Mouse (Mus musculus): ENCODE measurements at regions not wholly inside any gene's neighbourhood (a gene's known extent, or its start where the extent isn't known, plus 50 kb on each side); places are given as distances from the start of the nearest gene placed in this dataset.
A peak's percentile ranks its signal among the peaks of the same experiment; 100 is the strongest.

DNA sequence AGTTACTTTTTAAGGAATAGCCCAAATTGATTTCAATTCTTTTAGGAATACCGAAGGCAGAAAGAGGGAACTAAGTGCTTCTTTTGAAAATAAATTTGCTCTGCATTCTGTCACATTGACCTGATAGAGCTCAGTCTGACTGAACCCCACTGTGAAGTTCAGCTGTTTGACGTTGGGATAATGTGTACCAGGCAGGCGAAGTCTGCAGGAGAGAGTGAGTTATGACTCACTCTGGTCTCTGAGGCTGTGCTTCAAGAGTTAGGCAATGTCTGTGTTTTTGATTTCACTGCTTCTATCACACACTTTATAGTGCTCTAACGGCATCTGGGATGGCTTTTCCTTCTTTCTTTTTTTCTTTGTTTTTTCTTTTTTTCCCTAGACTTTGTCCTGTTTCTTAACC is 283.5 kb downstream of the Naf1 start:
- no peak for DNase-seq (ENCODE audit: low read depth)

DNA sequence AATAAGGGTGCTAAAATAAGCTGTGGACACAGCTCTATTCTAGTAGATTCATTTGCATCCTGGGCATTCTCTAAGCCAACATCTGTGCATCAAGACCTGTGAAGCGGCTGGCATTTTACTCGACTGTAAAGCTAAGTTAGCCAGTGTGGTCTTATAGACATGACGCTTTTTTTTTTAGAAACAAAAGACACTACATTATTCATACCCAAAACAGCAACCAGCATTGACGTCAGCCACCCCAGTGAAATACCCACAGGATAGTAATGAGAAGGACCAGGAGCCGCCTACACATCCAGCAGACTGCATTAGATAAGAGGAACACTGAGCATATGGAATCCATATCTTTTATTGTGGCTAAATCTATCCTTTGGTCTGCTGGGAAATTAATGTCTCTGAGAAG is 321.7 kb downstream of the Naf1 start:
- no peak for DNase-seq (ENCODE audit: low read depth)

DNA sequence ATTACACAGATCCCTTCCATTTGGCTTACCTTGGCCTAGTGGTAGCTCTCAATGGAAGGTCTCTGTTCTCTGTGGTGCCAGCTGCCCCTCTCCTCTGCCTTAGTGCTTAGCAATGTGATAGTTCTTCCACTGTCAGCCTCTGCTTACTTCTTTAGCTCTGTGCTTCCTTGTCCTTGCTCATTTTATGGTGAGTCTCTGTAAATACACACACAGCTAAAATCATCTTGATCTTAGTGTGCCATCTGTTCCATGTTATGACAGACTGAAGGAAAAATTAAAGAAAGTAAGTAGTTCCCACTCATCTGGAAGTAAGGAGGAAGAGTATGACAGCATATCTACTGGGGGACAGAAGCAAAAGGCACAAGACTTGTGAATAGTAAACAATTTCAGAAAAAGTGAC is 324.4 kb upstream of the Nat3 start:
- no peak for DNase-seq (ENCODE audit: low read depth)

DNA sequence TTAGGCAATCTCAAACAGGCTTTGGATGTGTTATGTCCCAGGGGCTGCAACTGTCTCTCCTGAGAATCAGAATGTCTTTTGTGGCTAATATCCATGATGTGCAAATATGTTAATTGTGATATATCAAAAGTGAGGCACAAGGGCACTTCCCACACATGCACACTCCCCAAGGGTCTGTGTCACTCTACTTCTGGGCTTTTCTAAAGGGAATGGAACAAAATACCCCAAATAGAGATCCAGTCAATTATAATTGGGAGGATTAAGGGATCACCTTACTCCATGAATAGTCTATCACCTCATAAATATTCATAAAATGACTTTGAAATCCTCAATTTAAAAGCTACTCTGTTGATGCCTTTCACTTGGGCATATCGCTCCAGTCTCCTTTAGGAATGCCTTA is 317.6 kb upstream of the Nat3 start:
- no peak for DNase-seq (ENCODE audit: low read depth)

DNA sequence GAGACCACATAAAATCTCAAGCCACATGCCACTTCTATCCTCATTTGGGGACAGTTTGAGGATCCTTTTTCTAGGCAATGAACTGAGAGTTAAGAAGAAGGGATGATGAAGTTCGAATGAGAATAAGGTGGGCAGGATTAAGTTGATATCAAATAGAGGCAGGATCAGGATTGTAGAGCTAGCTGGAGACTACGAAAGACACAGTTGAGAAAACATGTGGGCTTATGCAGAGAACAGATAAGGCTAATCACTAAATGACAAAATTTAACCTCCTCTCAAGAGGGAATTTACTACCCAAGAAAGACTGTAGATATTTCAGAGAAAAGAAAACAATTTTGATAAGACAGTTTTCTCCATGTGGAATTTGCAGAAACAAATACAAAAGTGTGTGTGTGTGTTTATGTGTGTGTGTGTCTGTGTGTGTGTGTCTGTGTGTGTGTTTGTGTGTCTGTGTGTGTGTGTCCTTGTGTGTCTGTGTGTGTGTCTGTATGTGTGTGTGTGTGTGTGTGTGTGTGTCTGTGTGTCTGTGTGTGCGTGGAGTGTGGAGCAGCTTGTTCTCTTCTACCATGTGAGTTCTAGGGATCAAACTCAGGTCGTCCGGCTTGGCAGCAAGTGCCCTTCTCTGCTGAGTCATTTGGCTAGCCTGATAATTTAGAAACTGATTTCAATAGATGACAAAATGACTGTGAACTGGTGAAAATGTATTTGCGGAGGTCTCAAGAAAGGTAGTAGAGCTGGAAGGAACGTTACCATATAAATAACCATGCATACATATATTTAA is 291.5 kb upstream of the Nat3 start:
- DNase-seq (ENCODE audit: low read depth) = no peak

DNA sequence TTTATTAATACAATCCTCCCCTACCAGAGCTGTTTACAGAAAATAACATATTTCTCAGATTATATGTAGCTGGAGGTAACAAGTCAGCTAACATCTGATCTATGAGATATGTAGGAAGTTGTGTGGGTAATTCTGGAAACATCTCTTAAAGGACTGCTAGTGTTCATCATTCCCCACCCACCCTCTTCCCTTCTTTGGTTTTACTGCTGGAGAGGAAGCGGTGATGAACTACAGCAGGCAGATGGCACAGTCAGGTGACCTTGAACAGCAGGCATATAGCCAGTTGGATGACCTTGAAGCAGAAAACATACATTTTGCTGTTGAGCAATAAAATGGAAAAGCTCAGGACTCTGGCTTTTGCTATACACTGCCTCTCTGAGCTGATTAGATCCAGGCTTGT is 284.7 kb upstream of the Nat3 start:
- DNase-seq (ENCODE audit: low read depth) = peak; percentile 15

DNA sequence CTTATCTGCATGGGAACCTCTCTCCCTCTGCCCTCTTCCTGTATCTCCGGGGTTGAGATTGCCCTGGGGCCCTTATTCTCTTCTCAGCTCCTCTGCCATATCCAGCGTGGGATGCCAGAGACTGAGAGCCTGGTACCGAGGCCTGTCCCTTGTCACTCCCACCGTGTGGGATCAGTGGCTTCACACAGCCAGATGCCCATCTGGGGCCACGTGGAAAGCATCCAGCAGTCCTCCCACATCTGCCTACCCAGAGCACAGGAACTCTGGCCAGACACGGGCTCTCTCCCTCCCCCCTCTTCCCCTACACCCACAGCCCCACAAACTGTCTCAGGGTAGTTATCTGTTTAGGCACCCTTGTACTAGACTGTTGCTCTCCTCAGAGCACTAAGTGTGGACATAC is 244.9 kb upstream of the Nat3 start:
- no peak for DNase-seq (ENCODE audit: low read depth)

DNA sequence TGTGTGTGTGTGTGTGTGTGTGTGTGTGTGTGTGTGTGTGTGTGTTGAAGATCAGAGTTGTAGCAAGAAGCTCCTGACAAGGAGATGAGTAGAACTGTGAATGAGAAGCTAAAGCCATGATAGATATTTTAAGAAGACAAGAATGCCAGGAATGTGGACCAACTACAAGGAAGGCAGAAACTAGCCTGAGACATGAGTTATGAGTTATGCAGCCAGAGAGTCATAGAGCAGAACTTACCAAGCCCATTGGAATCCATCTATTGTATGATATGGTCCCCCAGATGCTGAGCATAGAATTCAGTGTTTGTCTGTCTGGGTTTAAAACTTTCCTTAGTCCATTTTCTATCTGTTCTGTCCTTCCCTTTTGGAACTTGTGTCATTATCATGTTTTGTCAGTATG is 244.2 kb upstream of the Nat3 start:
- DNase-seq (ENCODE audit: low read depth) = no peak

DNA sequence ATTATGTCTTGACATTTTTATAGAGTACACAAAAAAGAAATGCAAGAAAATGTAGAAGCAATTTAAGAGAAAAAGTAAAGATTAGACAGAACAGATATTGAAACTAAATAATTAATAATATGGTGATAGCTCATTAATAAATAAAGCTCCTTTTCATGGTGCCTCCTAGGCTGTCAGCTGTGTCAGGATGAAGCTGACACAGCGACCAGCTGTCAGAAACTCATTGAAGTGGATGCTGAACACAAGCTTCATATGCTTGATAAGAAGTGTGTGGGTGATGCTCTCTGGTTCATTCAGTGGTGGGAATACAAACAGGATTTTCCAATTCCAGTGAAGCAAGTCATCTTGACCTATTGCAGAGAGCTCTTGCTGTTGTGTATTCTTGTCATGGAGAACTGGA is 213.2 kb upstream of the Nat3 start:
- no peak for DNase-seq (ENCODE audit: low read depth)

DNA sequence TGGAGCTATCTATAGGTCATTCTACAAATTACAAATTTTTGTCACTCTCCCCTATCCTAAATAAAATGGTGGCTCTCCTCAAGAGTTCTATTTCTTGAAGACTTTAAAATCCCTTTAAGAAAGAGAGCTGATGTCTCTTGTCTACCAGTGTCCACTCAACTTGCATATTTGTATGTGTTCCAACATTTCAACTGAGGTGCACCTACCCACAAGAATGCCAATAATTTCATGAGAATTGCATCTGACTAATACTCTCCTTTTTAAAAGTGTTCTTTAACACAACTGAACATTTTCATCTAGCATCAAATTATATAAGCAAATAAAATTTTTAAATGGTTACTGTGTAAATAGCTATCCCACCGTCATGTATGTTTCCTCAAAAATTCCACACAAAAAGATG is 206.3 kb upstream of the Nat3 start:
- DNase-seq (ENCODE audit: low read depth) = no peak

DNA sequence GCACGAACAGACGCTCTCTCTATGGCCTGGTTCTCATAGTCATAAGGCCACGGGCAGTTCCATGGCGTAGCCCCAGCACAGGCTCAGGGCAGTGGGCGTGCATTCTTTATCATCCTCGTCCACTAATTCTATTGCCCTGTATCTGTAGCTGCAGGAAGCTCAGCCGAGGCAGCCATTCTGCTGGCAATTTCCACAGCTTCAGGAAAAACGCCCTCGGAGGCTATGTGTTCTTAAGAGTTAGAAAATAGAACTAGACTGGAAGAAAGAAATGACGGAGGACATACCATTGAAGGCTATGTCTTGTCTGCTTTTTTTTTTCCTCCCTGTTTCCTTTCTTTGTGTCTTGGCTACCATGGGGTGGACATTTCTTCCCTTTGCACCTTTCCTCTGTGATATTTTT is 205.0 kb upstream of the Nat3 start:
- no peak for DNase-seq (ENCODE audit: low read depth)

DNA sequence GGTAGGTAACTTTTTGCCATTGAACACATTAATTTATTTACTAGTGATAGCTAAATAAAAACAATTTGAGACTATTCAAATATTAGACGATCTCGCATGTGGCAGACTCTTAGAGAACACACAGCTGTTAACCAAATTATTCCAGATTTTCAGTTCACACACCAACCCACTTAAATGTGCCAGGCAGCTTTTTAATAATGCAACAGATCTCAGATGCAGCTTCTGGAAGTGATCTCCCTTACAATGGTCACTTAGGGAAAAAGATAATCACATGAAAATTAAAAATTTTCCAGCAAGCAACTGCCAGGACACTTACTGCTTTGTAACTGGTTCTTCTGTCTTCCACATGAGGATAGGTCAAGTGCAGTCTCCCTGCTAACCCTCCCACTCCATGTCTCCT is 203.1 kb upstream of the Nat3 start:
- no peak for DNase-seq (ENCODE audit: low read depth)

DNA sequence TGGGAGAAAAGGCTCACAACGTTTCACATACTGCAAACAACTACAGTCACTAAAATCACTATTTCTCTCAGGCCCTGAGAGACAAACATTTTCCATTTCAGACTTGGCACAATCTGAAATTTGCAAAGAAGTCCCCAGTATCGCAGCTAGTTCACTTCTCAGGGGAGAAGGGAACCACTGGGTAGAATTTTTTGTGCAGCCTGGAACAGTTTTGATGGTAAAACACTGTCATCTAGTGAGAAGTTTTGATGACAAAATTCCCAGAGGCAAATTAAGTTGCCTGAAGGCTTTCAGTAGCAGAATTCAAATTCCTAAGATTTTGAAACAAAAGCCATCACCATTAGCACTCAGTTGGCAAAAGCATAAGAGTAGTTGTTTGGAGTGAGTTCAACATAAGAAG is 195.2 kb upstream of the Nat3 start:
- DNase-seq (ENCODE audit: low read depth) = no peak

DNA sequence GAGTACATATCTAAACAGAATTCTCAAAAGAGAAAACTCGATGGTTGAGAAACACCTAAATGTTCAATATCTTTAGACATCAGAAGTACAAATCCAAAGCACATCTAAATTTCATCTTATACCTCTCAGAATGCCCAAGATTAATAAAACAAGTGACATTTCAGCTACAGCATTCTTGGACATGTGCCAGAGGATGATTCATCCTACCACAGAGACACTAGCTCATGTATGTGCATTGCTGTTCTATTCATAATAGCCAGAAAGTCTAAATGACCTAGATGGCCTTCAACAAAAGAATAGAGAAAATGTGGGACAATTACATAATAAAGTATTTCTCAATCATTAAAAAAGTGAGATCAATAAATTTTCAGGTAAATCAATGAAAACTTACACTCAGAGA is 146.6 kb upstream of the Nat3 start:
- DNase-seq (ENCODE audit: low read depth) = peak; percentile 52

DNA sequence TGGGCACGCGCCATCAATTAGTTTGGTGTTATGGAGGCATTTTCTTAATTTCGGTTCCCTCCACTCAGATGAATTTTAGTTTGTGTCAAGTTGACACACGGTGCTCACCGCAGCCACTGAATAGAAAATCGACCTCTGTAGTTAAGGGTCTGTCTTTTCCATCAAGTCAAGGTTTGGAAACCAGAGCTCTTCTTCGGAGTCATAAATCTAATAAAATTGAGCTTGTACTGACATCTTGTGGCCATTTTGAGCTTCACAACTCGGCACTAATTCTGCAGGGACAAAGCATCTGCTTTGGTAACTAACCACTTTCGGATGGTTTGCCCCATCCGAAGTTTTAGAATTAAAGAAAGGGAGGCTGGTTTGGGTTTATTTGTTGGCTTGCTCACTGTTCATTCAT is 117.7 kb upstream of the Nat3 start:
- peak; percentile 46 for DNase-seq (ENCODE audit: low read depth)

DNA sequence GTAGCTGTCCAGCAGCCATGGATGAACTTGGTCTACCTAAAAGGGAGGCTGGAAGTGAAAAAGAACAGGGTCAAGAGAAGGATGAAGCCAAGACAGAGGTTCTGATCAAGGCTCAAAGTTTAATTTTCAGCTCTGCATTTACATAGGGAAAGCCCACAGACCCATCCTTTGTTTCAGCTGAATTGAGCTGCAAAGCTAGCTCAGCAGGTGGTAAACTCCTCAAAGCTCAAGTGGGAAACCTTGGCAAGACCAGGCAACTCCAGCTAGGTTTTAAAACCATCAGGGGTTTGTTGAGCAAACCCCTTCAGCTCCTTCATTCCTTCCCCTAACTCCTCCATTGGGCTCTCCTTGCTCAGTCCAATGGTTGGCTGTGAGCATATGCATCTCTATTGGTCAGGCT is 108.8 kb upstream of the Nat3 start:
- no peak for DNase-seq (ENCODE audit: low read depth)

DNA sequence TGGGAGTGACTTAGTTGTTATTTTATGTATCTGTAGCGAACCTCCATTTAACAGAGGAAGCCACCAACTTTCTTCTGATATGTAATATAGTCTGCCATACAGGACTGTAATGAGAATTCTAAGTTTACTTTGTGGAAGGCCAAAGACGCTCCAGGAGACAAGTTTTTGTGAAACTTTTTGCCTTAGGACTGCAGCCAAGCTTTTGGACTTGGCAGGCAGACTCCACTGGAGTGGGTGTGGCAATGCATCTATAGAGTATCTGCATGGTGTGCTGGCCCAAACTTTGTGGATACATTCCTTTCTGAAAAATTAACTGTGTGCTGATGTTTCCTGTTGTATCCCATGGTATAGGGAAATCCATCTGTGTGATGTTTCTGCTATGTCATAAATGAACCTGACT is 101.1 kb upstream of the Nat3 start:
- no peak for DNase-seq (ENCODE audit: low read depth)

Data from 416B (cell line).